Mouse (Mus musculus) stomach, embryonic 16.5 days (tissue): Measurements from ENCODE around the gene Fbxo24. TPM values are rescaled to one million over a fixed set of nuclear protein-coding genes. Genes with fewer than 3 reads are reported as not detected.

ENCODE experiments used
- ATAC-seq: fragments of 200-750 bp; cut with Nextera tagmentation; 2 replicates; pipeline ENCODE4 v1.8.0; 2017; ENCODE audit warnings: moderate number of reproducible peaks, moderate TSS enrichment; ENCODE audit not compliant: insufficient read depth, low FRiP score
- H3K27ac ChIP-seq: fragments of 300-500 bp; sonication (generic); 2 replicates; pipeline ENCODE4 v1.5.1; 2014; ENCODE audit warnings: low read length
- H3K27me3 ChIP-seq: fragments of 300-500 bp; sonication (generic); 2 replicates; pipeline ENCODE4 v1.6.1; 2014; ENCODE audit warnings: low read length, control low read depth, mixed read lengths; ENCODE audit not compliant: control insufficient read depth, insufficient read depth
- H3K36me3 ChIP-seq: fragments of 300-500 bp; sonication (generic); 2 replicates; pipeline ENCODE4 v1.6.1; 2014; ENCODE audit warnings: low read length; ENCODE audit not compliant: control insufficient read depth, insufficient read depth
- H3K4me1 ChIP-seq: fragments of 300-500 bp; sonication (generic); 2 replicates; pipeline ENCODE4 v1.6.1; 2014; ENCODE audit warnings: low read length, control low read depth, mixed read lengths; ENCODE audit not compliant: control insufficient read depth, insufficient read depth
- H3K4me2 ChIP-seq: fragments of 300-500 bp; sonication (generic); 2 replicates; pipeline ENCODE4 v1.6.1; 2014; ENCODE audit warnings: low read depth, low read length, mixed read lengths
- H3K4me3 ChIP-seq: fragments of 300-500 bp; sonication (generic); replicated peaks from 2 replicates; pipeline ENCODE4 v1.5.1; 2014; ENCODE audit warnings: mild to moderate bottlenecking, low read length
- H3K9ac ChIP-seq: fragments of 300-500 bp; sonication (generic); 2 replicates; pipeline ENCODE4 v1.6.1; 2014; ENCODE audit warnings: low read length
- H3K9me3 ChIP-seq: fragments of 300-500 bp; sonication (generic); replicated peaks from 2 replicates; pipeline ENCODE4 v1.6.1; 2016; ENCODE audit warnings: low read length, control low read depth; ENCODE audit not compliant: control insufficient read depth
- WGBS: fragments of 180-500 bp; shearing (Covaris S2); extraction: QIAGEN DNeasy Blood & Tissue Kit; methylation state at CpG from one replicate; pipeline ENCODE4 v1.1.7; 2014; 5-methylcytosine and 5-hydroxymethylcytosine counted together
- polyA plus RNA-seq: library from polyadenylated mRNA; unstranded; fragments of >200 nt; fragmentation: Nextera tagmentation; extraction: Ambion mirVana; gene quantifications from 2 replicates; pipeline ENCODE4 v1.2.1, GENCODE M21; 2015

The Fbxo24 gene
- polyA plus RNA-seq = 0.09 and 0.27 TPM in 2 replicates

- under 1% methylated on average over 46 of the region's 46 CpGs for WGBS
- peak within 1 kb of the TSS; percentile 76 for H3K9ac ChIP-seq
- peak within 1 kb of the TSS; percentile 94 for H3K27ac ChIP-seq
- peak within 1 kb of the TSS; percentile 66 for H3K4me3 ChIP-seq
- H3K27me3 ChIP-seq = no peaks in the 10 kb centered on the region
- H3K4me1 ChIP-seq = peaks cover 45% of the 10 kb centered on the region
- H3K4me2 ChIP-seq = peak within 1 kb of the TSS; percentile 92
- peak; percentile 97 for ATAC-seq
- H3K9me3 ChIP-seq = no peaks in the 10 kb centered on the region
- no peaks in the 10 kb centered on the region for H3K36me3 ChIP-seq
Observed at GRCm38 (mm10) chr5:137628498-137629305, at the start of gene Fbxo24, which contains the start of the genes Lrch4 and Gm20605. Gene Fbxo24, minus strand, starts transcription at chr5:137629002. Gene Lrch4, plus strand, starts transcription at chr5:137629121. Gene Gm20605, plus strand, starts transcription at chr5:137629175.

- no peak for ATAC-seq
Observed at GRCm38 (mm10) chr5:137677859-137678258, 49.1 kb upstream of the Fbxo24 start.

GRCm38 (mm10) chr5:137674786-137675185 lies 46.0 kb upstream of the Fbxo24 start:
- H3K36me3 ChIP-seq = no peaks in the 10 kb centered on the region
- H3K9me3 ChIP-seq = no peaks in the 10 kb centered on the region
- no peaks in the 10 kb centered on the region for H3K27me3 ChIP-seq
- peaks cover 28% of the 10 kb centered on the region for H3K4me1 ChIP-seq
- H3K4me2 ChIP-seq = no peak overlapping the region
- H3K27ac ChIP-seq = no peak overlapping the region
- no peak overlapping the region for H3K9ac ChIP-seq
- no peak for ATAC-seq
- 92% methylated on average over 8 of the region's 8 CpGs for WGBS
- no peak overlapping the region for H3K4me3 ChIP-seq

More at GRCm38 (mm10) chr5:137677859-137678258, 49.1 kb upstream of the Fbxo24 start:
- H3K27ac ChIP-seq = no peak overlapping the region
- no peaks in the 10 kb centered on the region for H3K36me3 ChIP-seq
- 92% methylated on average over 8 of the region's 8 CpGs for WGBS
- H3K4me1 ChIP-seq = peaks cover 7% of the 10 kb centered on the region
- no peaks in the 10 kb centered on the region for H3K9me3 ChIP-seq
- no peaks in the 10 kb centered on the region for H3K27me3 ChIP-seq
- H3K4me3 ChIP-seq = no peak overlapping the region
- no peak overlapping the region for H3K4me2 ChIP-seq
- H3K9ac ChIP-seq = no peak overlapping the region

GRCm38 (mm10) chr5:137673015-137673414 lies 44.2 kb upstream of the Fbxo24 start:
- Histone ChIP-seq H3K36me3 (no peaks in the 10 kb centered on the region), H3K4me1 (peaks cover 28% of the 10 kb centered on the region), H3K27me3 (no peaks in the 10 kb centered on the region), H3K4me2 (no peak overlapping the region), H3K4me3 (no peak overlapping the region), H3K9ac (no peak overlapping the region), H3K27ac (no peak overlapping the region; the same call in 1 of the 2 replicates), H3K9me3 (no peaks in the 10 kb centered on the region)
- WGBS = 70% methylated on average over 6 of the region's 6 CpGs
- ATAC-seq = no peak

- H3K9me3 ChIP-seq = no peaks in the 10 kb centered on the region
- ATAC-seq = no peak
- 74% methylated on average over 5 of the region's 5 CpGs for WGBS
- H3K36me3 ChIP-seq = 0 out of 2 replicates have a peak, but pooled peaks cover 2% of the 10 kb centered on the region
- H3K4me2 ChIP-seq = no peak overlapping the region
- no peaks in the 10 kb centered on the region for H3K27me3 ChIP-seq
- no peak overlapping the region for H3K9ac ChIP-seq
- H3K4me3 ChIP-seq = no peak overlapping the region
- peaks cover 28% of the 10 kb centered on the region for H3K4me1 ChIP-seq
- H3K27ac ChIP-seq = peak overlapping the region; percentile 86
Observed at GRCm38 (mm10) chr5:137672361-137672760, 43.6 kb upstream of the Fbxo24 start.

- Histone ChIP-seq H3K27me3 (no peaks in the 10 kb centered on the region), H3K4me1 (peaks cover 28% of the 10 kb centered on the region), H3K9ac (peak overlapping the region; percentile 52), H3K4me2 (peak overlapping the region; percentile 9; the same call in 1 of the 2 replicates), H3K9me3 (no peaks in the 10 kb centered on the region), H3K27ac (peak overlapping the region; percentile 86), H3K36me3 (0 out of 2 replicates have a peak, but pooled peaks cover 4% of the 10 kb centered on the region), H3K4me3 (no peak overlapping the region)
- peak; percentile 80 for ATAC-seq
- WGBS = 8% methylated on average over 9 of the region's 9 CpGs
Observed at GRCm38 (mm10) chr5:137671443-137672240, 42.8 kb upstream of the Fbxo24 start.

GRCm38 (mm10) chr5:137670240-137670639 lies 41.4 kb upstream of the Fbxo24 start:
- Histone ChIP-seq H3K4me2 (no peak overlapping the region), H3K4me3 (no peak overlapping the region), H3K9ac (no peak overlapping the region), H3K4me1 (peaks cover 28% of the 10 kb centered on the region), H3K9me3 (no peaks in the 10 kb centered on the region), H3K27me3 (no peaks in the 10 kb centered on the region), H3K27ac (peak overlapping the region; percentile 48; the same call in 1 of the 2 replicates), H3K36me3 (peaks cover 10% of the 10 kb centered on the region; the same call in 1 of the 2 replicates)
- WGBS = 82% methylated on average over 1 of the region's 1 CpGs
- ATAC-seq = no peak

GRCm38 (mm10) chr5:137668971-137669370 lies 40.2 kb upstream of the Fbxo24 start:
- no peak overlapping the region for H3K4me3 ChIP-seq
- no peaks in the 10 kb centered on the region for H3K27me3 ChIP-seq
- H3K9me3 ChIP-seq = no peaks in the 10 kb centered on the region
- peak overlapping the region; percentile 10; the same call in 1 of the 2 replicates for H3K27ac ChIP-seq
- H3K9ac ChIP-seq = no peak overlapping the region
- peaks cover 12% of the 10 kb centered on the region; the same call in 1 of the 2 replicates for H3K36me3 ChIP-seq
- H3K4me2 ChIP-seq = 0 out of 2 replicates have a peak overlapping the region, but pooled peaks have one; percentile 20
- H3K4me1 ChIP-seq = peaks cover 28% of the 10 kb centered on the region
- no peak for ATAC-seq
- 41% methylated on average over 10 of the region's 10 CpGs for WGBS
